Comparison of ENCODE assay signal across 7 mouse cellular contexts in genomic region chr7:24429413-24430112, GRCm38 (mm10). TPM values are rescaled to one million over a fixed set of nuclear protein-coding genes. Genes with fewer than 3 reads are reported as not detected.
DNase-seq lines count a peak whose midpoint lies in the region; ATAC-seq and TF ChIP-seq lines count a peak whose summit lies in the region.

No protein-coding gene starts in this region.

- H3K27me3 ChIP-seq in stomach, postnatal 0 days (ENCODE audit: control insufficient read depth, insufficient read depth, low read length), result no peaks in the 10 kb centered on the region

- peaks cover 2% of the 10 kb centered on the region; the same call in 1 of the 2 replicates for H3K9me3 ChIP-seq in stomach, postnatal 0 days (ENCODE audit: control insufficient read depth, low read length)

- peak; percentile 28 for DNase-seq in MN1 (ENCODE audit: low spot score)
- peak; percentile 99 for DNase-seq in brain, adult 2 months (ENCODE audit: low read depth, low spot score)
- DNase-seq in gastrocnemius, adult 8-10 months (ENCODE audit: low spot score in 2 of 2), result peak; percentile 20 to 32
- DNase-seq in layer of hippocampus, postnatal 14 days (ENCODE audit: low spot score in 2 of 2), result peak; percentile 63 to 85
- no peak for DNase-seq in stomach, postnatal 0 days (ENCODE audit: low spot score)
- DNase-seq in urinary bladder, adult 18-20 months (ENCODE audit: low spot score in 2 of 2), result no peak

- H3K9ac ChIP-seq in stomach, postnatal 0 days (ENCODE audit: low read length), result no peak overlapping the region

- WGBS in stomach, postnatal 0 days, result 53% methylated on average over 16 of the region's 16 CpGs

- peak overlapping the region; percentile 56 for H3K27ac ChIP-seq in stomach, postnatal 0 days (replicated peaks)

- no peak overlapping the region for H3K4me3 ChIP-seq in stomach, postnatal 0 days (ENCODE audit: low read depth, low read length)

- ATAC-seq in stomach, postnatal 0 days (ENCODE audit: low FRiP score, low TSS enrichment), result no peak
- no peak for ATAC-seq in activated CD4-positive, CD25-positive, alpha-beta regulatory T cell, adult 4 months

- TF ChIP-seq EP300 in stomach, postnatal 0 days (optimal IDR thresholded peaks at IDR 0.05), result no peak

- H3K36me3 ChIP-seq in stomach, postnatal 0 days (ENCODE audit: control insufficient read depth, insufficient read depth, low read length), result no peaks in the 10 kb centered on the region

- H3K4me1 ChIP-seq in stomach, postnatal 0 days (replicated peaks; ENCODE audit: control insufficient read depth, insufficient read depth), result no peaks in the 10 kb centered on the region

- TF ChIP-seq CTCF in stomach, postnatal 0 days (IDR thresholded peaks at IDR 0.05; ENCODE audit: low read depth), result no peak

- H3K4me2 ChIP-seq in stomach, postnatal 0 days (replicated peaks; ENCODE audit: low read depth), result no peak overlapping the region

RNA-seq across cellular contexts. Expression of gene Irgc1, which starts 22.5 kb away (rescaled TPM):
- total RNA-seq in gastrocnemius, adult 8-10 months (2022), result not detected
- not detected for total RNA-seq in layer of hippocampus, postnatal 14 days (2021)
- polyA plus RNA-seq in stomach, postnatal 0 days (2015; fragmentation: Nextera tagmentation; extraction: Ambion mirVana), result 0.05 and 0.10 TPM in 2 replicates
- polyA plus RNA-seq in activated CD4-positive, CD25-positive, alpha-beta regulatory T cell, adult 4 months (2017; shearing (Covaris generic)), result not detected

RNA-seq across cellular contexts. Expression of gene Smg9, which starts 30.1 kb away (rescaled TPM):
- total RNA-seq in gastrocnemius, adult 8-10 months (2022), result 10 to 100 TPM in 2 of 4 experiments, 1 to 10 TPM in 2; 8.8 to 10.4 (median 9.9) TPM
- total RNA-seq in layer of hippocampus, postnatal 14 days (2021), result 10 to 100 TPM; 29.1 to 33.8 TPM
- polyA plus RNA-seq in stomach, postnatal 0 days (2015; fragmentation: Nextera tagmentation; extraction: Ambion mirVana), result 14.1 and 14.4 TPM in 2 replicates
- polyA plus RNA-seq in activated CD4-positive, CD25-positive, alpha-beta regulatory T cell, adult 4 months (2017; shearing (Covaris generic)), result 10 to 100 TPM; 24.1 to 31.0 TPM

RNA-seq across cellular contexts. Expression of gene Plaur, which starts 32.7 kb away (rescaled TPM):
- under 1 TPM; 0.41 to 0.92 (median 0.63) TPM for total RNA-seq in gastrocnemius, adult 8-10 months (2022)
- 1 to 10 TPM in 1 of 2 experiments, under 1 TPM in 1; 0.76 to 1.0 TPM for total RNA-seq in layer of hippocampus, postnatal 14 days (2021)
- polyA plus RNA-seq in stomach, postnatal 0 days (2015; fragmentation: Nextera tagmentation; extraction: Ambion mirVana), result 26.8 and 28.8 TPM in 2 replicates
- polyA plus RNA-seq in activated CD4-positive, CD25-positive, alpha-beta regulatory T cell, adult 4 months (2017; shearing (Covaris generic)), result 1 to 10 TPM; 1.1 to 1.5 TPM

RNA-seq across cellular contexts. Expression of gene Cadm4, which starts 52.3 kb away (rescaled TPM):
- 1 to 10 TPM in 3 of 4 experiments, under 1 TPM in 1; 0.87 to 3.6 (median 1.8) TPM for total RNA-seq in gastrocnemius, adult 8-10 months (2022)
- 100 to 1,000 TPM; 220 to 227 TPM for total RNA-seq in layer of hippocampus, postnatal 14 days (2021)
- 3.4 and 4.5 TPM in 2 replicates for polyA plus RNA-seq in stomach, postnatal 0 days (2015; fragmentation: Nextera tagmentation; extraction: Ambion mirVana)
- polyA plus RNA-seq in activated CD4-positive, CD25-positive, alpha-beta regulatory T cell, adult 4 months (2017; shearing (Covaris generic)), result not detected

RNA-seq across cellular contexts. Expression of gene Kcnn4, which starts 59.5 kb away (rescaled TPM):
- under 1 TPM; 0.17 to 0.74 (median 0.24) TPM for total RNA-seq in gastrocnemius, adult 8-10 months (2022)
- under 1 TPM; 0.41 to 0.81 TPM for total RNA-seq in layer of hippocampus, postnatal 14 days (2021)
- 15.5 and 17.0 TPM in 2 replicates for polyA plus RNA-seq in stomach, postnatal 0 days (2015; fragmentation: Nextera tagmentation; extraction: Ambion mirVana)
- polyA plus RNA-seq in activated CD4-positive, CD25-positive, alpha-beta regulatory T cell, adult 4 months (2017; shearing (Covaris generic)), result 100 to 1,000 TPM; 101 to 105 TPM

Comparison
In these comparisons a context has a peak if more than half of its experiments do, and no peak if none do; other contexts are left out.
1. DNase-seq: peak in MN1 (single experiment), brain, adult 2 months (single experiment), gastrocnemius, adult 8-10 months (2 of 2) and layer of hippocampus, postnatal 14 days (2 of 2); none in stomach, postnatal 0 days (single experiment) and urinary bladder, adult 18-20 months (0 of 2).